Mouse (Mus musculus): ENCODE data around the gene Unc79.
A peak's percentile ranks its signal among the peaks of the same experiment; 100 is the strongest.

Unc79 gene

DNA sequence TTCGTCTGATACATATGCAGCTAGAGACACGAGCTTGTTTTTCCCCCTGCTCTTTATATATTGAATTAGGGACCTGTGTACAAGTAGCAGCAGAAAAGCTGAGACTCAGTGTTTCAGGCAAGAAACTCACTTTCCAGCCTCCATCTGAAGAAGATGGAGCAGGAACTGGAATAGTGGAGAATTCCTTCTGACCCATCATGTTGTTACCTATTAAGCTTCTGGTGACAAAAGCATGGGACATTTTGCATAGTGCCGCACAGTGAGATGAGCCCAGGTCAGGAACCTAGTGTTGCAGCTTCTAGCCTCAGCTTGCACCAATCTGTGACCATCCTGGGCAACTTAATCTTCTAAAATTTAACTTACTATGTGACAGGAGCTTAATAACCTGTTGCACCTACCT lies 92.7 kb downstream of the Unc79 start:
- no peak for DNase-seq (ENCODE audit: low spot score)

GRCm38 (mm10) chr12:103042711-103043110 lies 94.1 kb downstream of the Unc79 start:
- no peak for DNase-seq (ENCODE audit: low spot score)

- no peak for DNase-seq (ENCODE audit: low spot score)
Measured at GRCm38 (mm10) chr12:103044422-103044821, 95.8 kb downstream of the Unc79 start.

GRCm38 (mm10) chr12:103049865-103050264 lies 101.2 kb downstream of the Unc79 start:
- DNase-seq (ENCODE audit: low spot score): no peak

DNA sequence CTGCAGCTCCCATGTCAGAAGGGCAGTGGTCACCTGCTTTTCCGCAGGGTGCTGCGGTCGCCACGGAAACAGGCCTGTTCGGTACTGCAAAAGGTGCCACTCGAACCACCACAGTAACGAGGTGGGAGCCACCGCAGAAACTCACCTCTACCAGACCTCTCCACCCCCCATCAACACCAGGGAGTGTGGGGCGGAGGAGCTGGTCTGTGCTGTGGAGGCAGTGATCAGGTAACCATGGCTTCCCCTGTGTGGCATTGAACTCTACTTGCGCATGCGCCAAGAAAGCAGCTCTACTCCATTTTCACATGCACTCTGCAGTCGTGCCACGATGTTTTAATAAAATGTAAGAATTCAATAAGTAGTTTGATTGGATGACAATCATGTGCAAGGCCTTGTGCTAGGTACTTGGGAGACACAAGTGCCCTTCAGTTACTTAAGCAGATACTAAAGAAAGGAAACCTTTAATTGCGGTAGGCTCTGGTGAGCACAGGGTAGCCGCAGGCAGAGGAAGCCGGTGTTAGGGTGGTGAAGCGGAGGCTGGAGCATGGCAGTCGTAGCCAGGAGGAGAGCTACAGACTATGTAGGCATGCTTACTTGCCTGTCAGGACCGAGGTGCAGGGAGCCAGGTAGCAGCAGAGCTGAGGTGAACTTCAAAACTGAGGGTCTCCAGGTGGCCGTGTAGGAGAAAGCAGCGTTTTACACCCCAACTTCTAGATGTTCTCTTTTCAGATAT lies 110.8 kb downstream of the Unc79 start:
- no peak for DNase-seq (ENCODE audit: low spot score)

DNA sequence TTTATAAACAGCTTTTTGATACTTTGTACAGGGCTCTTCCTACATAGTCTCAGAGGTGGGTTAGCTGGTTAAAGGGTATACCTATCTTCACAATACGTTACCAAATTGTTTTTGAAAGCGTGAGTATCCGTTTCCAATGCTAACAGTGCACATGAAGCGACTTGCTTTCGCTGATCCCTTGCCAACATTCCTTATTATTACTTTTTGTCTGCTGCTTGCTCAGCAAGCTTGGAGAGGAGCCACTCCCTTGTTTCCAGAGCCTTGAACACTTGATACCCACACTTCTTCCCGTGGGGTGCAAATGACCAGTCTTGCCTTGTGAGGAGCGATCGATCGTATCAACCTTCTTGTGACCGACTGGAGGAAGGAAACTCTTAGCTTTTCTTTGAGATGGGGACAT lies 112.1 kb downstream of the Unc79 start:
- no peak for DNase-seq (ENCODE audit: low spot score)

- no peak for DNase-seq (ENCODE audit: low spot score)
Measured at GRCm38 (mm10) chr12:103062133-103062532, 113.5 kb downstream of the Unc79 start.

- DNase-seq (ENCODE audit: low spot score): peak; percentile 83
Measured at GRCm38 (mm10) chr12:103064944-103065343, 116.3 kb downstream of the Unc79 start.

GRCm38 (mm10) chr12:103068161-103068560 lies 119.5 kb downstream of the Unc79 start:
- DNase-seq (ENCODE audit: low spot score): no peak

GRCm38 (mm10) chr12:103069565-103069964 lies 120.9 kb downstream of the Unc79 start:
- DNase-seq (ENCODE audit: low spot score): no peak

- DNase-seq (ENCODE audit: low spot score): no peak
Measured at GRCm38 (mm10) chr12:103073953-103074352, 125.3 kb downstream of the Unc79 start.

DNA sequence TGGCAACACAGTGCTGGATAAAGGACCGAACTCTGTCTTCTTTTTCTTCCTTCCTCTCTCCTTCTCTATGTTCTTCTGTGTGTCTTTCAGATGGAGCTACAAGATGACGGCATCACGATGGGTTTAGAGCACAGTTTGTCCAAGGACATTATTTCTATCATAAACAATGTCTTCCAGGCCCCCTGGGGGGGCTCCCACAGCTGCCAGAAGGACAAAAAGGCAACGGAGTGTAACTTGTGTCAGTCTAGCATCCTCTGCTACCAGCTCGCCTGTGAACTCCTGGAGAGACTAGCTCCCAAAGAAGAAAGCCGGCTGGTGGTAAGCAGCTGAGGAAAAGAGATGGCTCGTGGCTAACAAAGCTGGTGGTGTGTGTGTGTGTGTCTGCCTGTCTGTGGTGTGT lies 130.1 kb downstream of the Unc79 start:
- no peak for DNase-seq (ENCODE audit: low spot score)

DNA sequence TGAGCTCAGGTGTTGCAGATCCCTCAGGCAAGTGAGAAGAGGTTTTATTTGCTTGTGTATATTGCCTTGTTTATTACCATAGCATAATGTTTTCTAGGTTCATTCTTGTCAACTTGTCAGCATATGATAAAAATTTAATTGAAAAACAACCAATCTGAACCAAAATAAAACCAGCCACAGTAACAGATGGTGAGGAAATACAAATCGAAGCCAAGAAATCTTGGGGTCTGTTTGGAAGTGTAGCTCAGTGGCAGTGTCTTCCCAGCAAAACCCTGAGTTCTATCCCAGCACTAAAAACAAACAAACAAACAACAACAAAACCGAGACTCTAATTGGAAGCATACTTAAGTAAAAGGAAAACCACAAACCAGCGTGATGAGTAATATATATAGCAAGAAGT lies 131.4 kb downstream of the Unc79 start:
- DNase-seq (ENCODE audit: low spot score): no peak

DNA sequence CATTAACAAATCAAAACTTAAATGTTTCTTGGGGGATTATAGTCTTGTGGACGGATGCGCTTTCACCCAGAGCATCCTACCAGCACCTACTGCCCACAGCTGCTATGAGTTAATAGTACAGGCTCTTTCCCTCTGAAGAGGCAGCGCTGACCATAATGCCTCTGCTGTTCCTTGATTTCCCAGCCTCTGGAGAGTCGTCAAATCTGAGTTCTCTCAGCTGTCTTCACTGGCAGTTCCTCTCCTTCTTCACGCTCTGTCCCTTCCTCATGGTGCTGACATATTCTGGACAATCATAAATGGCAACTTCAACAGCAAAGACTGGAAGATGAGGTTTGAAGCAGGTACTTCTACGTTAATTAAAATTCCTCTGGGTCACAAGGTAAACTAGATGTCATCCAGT lies 143.2 kb downstream of the Unc79 start:
- DNase-seq (ENCODE audit: low spot score): no peak

- no peak for DNase-seq (ENCODE audit: low spot score)
Measured at GRCm38 (mm10) chr12:103095160-103095559, 146.5 kb downstream of the Unc79 start.

DNA sequence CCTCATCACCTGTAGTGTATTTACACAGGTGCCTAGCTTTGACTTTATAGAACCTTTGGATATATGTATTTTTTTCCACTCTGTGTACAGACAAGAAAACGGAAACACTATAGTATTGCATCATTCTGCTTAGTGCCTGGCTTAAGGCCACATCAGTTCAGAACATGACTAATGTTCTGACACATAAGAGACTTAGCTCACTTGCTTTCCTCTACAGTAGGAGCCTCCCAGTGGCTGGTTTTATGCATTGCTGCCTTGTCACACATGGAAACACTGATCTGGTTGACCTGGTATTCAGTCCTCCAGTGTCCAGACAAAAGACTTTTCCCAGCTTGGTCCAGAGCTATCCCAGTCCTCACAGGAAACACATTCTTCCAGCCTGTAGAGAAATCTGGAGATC lies 150.5 kb downstream of the Unc79 start:
- peak; percentile 38 for DNase-seq (ENCODE audit: low spot score)

GRCm38 (mm10) chr12:103100088-103100487 lies 151.4 kb downstream of the Unc79 start:
- DNase-seq (ENCODE audit: low spot score): peak; percentile 18

- DNase-seq (ENCODE audit: low spot score): no peak
Measured at GRCm38 (mm10) chr12:103103041-103103440, 154.4 kb downstream of the Unc79 start.

- DNase-seq (ENCODE audit: low spot score): no peak
Measured at GRCm38 (mm10) chr12:103103601-103104000, 154.9 kb downstream of the Unc79 start.

DNA sequence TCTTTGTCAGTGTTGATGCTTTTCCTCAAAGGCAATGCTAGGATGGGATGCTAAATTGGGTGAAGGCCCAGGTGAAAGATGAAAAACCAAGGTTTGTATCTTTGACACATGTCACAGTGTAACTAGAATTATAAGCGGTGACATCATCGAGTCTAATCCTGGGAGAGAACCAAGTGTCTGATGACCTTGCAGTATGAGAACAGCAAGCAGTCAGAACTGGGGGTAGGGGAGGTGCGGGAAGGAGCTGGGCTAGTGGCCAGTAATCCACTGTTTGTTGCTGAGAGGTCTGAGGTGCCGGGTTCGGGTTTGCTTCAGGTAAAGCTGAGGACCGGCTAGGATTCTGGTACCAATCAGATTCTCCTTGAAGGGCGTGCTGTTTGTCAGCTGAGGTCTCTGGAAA lies 160.6 kb downstream of the Unc79 start:
- no peak for DNase-seq (ENCODE audit: low spot score)

DNA sequence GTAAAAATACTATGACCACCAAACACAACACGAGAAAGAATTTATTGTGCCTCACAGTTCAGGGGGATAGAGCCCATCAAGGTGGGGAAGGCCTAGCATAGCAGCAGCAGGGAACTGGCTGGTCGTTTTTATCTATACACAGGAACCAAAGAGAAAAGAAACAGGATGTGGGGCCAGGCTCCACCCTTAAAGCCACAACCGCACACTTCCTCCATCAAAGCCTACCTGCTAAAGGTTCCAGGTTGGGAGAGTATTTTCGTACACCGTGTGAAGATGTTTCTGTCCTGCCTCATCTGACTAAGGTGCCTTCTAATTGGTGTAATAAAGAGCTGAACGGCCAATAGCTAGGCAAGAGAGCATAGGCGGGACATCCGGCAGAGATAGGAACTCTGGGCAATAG lies 168.0 kb downstream of the Unc79 start:
- DNase-seq (ENCODE audit: low spot score): no peak

DNA sequence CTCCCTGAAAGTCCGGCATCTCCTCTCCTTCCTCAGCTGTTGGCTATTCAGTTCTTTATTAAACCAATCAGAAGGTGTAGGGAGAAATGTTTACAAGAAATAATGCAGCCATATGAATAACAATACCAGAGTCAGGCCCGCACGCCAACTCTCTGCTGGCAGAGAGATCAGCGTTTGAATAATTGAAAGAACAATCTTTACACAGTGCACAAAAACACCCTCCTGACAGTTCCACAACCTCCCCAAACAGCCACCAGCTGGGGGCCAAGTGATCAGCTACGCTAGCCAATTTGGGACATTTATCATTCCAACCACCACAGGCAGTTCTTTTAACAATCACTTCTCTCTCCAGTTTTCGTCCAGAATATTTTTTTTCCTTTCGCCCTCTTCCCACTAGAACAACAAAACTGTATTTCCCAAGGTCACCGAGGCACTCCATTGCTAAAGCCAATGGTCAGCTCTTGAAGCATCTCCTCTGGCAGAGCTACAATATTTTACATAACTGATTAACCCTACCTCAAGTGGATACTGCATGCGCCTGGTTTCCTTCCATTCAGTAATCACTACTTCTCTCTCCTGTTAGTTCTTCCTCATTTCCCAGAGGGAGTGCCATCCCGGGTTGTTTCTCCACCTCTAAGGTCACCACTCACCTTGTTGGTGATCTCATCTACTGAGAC lies 169.0 kb downstream of the Unc79 start:
- no peak for DNase-seq (ENCODE audit: low spot score)

GRCm38 (mm10) chr12:103121928-103122327 lies 173.3 kb downstream of the Unc79 start:
- no peak for DNase-seq (ENCODE audit: low spot score)

- DNase-seq (ENCODE audit: low spot score): no peak
Measured at GRCm38 (mm10) chr12:103123861-103124260, 175.2 kb downstream of the Unc79 start.
